Mouse (Mus musculus) MEL (cell line): ENCODE measurements around the gene Ptms. TPM values are rescaled to one million over a fixed set of nuclear protein-coding genes. Genes with fewer than 3 reads are reported as not detected.

Experiments
- DNase-seq: peaks from one replicate; pipeline ENCODE4 v3.0.0; 2011; ENCODE audit warnings: low read depth, low spot score
- H3K27ac ChIP-seq: 2 replicates; pipeline ENCODE4 v1.5.1; 2012; ENCODE audit warnings: low read depth, mild to moderate bottlenecking, control low read depth, low read length, moderate library complexity; ENCODE audit not compliant: control insufficient read depth
- H3K27me3 ChIP-seq, 2 experiments: fragments of 150-350 bp in 1 of 2; sonication (generic) in 1 of 2; 2 replicates each; pipeline ENCODE4 v1.6.1; 2012; ENCODE audit warnings: low read length in 2 of 2, mild to moderate bottlenecking in 2 of 2, improper control_type of control experiment in 1 of 2, moderate library complexity in 1 of 2; ENCODE audit not compliant: insufficient read depth in 2 of 2, control insufficient read depth in 1 of 2
- H3K36me3 ChIP-seq, 2 experiments: 2 replicates each; pipeline ENCODE4 v1.6.1; 2012 to 2014; ENCODE audit warnings: low read length in 2 of 2, improper control_type of control experiment in 1 of 2, inconsistent platforms in 1 of 2, mild to moderate bottlenecking in 1 of 2; ENCODE audit not compliant: insufficient read depth in 2 of 2, control insufficient read depth in 1 of 2
- H3K4me1 ChIP-seq, 2 experiments: fragments of 150-350 bp in 1 of 2; sonication (generic) in 1 of 2; 2 replicates each; pipeline ENCODE4 v1.6.1; 2012; ENCODE audit warnings: low read length in 2 of 2, improper control_type of control experiment in 1 of 2, mild to moderate bottlenecking in 1 of 2; ENCODE audit not compliant: insufficient read depth in 2 of 2, control insufficient read depth in 1 of 2
- H3K4me3 ChIP-seq, 2 experiments: fragments of 150-350 bp in 1 of 2; sonication (generic) in 1 of 2; 2 replicates each; pipeline ENCODE4 v1.5.1; 2012; ENCODE audit warnings: low read depth in 2 of 2, low read length in 2 of 2, mild to moderate bottlenecking in 2 of 2, moderate library complexity in 2 of 2, control low read depth in 1 of 2, improper control_type of control experiment in 1 of 2; ENCODE audit not compliant: control insufficient read depth in 1 of 2, insufficient read depth in 1 of 2
- H3K79me2 ChIP-seq: 2 replicates; pipeline ENCODE4 v1.6.1; 2012; ENCODE audit warnings: mild to moderate bottlenecking, low read length, moderate library complexity; ENCODE audit not compliant: control insufficient read depth, poor library complexity, insufficient read depth
- H3K9ac ChIP-seq: 2 replicates; pipeline ENCODE4 v1.6.1; 2012; ENCODE audit warnings: low read depth, mild to moderate bottlenecking, control low read depth, low read length, moderate library complexity; ENCODE audit not compliant: control insufficient read depth, poor library complexity, severe bottlenecking
- H3K9me3 ChIP-seq: fragments of 150-350 bp; sonication (generic); replicated peaks from 2 replicates; pipeline ENCODE4 v1.6.1; 2012; ENCODE audit warnings: mild to moderate bottlenecking, low read length, improper control_type of control experiment, moderate library complexity; ENCODE audit not compliant: insufficient read depth
- BHLHE40 ChIP-seq: IDR thresholded peaks from 2 replicates; pipeline ENCODE4 v1.6.1; 2012; ENCODE audit warnings: low read depth, mild to moderate bottlenecking, inconsistent platforms, low read length, improper control_type of control experiment, borderline replicate concordance
- CHD1 ChIP-seq: IDR thresholded peaks from 2 replicates; pipeline ENCODE4 v1.6.1; 2012; ENCODE audit warnings: low read depth, mild to moderate bottlenecking, inconsistent platforms, low read length, improper control_type of control experiment
- CHD2 ChIP-seq: IDR thresholded peaks from 2 replicates; pipeline ENCODE4 v1.6.1; 2011; ENCODE audit warnings: low read length, improper control_type of control experiment
- CTCF ChIP-seq, 3 experiments: IDR thresholded peaks in 2 of 3; conservative IDR thresholded peaks in 1 of 3; 2 replicates each; pipeline ENCODE4 v1.5.1; 2011 to 2012; ENCODE audit warnings: low read length in 3 of 3, low read depth in 2 of 3, mild to moderate bottlenecking in 2 of 3, improper control_type of control experiment in 1 of 3, inconsistent platforms in 1 of 3, mixed read lengths in 1 of 3, moderate library complexity in 1 of 3; ENCODE audit not compliant: control insufficient read depth in 1 of 3, insufficient read depth in 1 of 3, poor library complexity in 1 of 3, severe bottlenecking in 1 of 3
- E2F4 ChIP-seq: IDR thresholded peaks from 2 replicates; pipeline ENCODE4 v1.6.1; 2011; ENCODE audit warnings: low read depth, low read length, improper control_type of control experiment, borderline replicate concordance
- EP300 ChIP-seq, 2 experiments: IDR thresholded peaks; 2 replicates each; pipeline ENCODE4 v1.6.1; 2011; ENCODE audit warnings: improper control_type of control experiment in 2 of 2, low read length in 2 of 2, low read depth in 1 of 2, mild to moderate bottlenecking in 1 of 2
- GABPA ChIP-seq: IDR thresholded peaks from 2 replicates; pipeline ENCODE4 v1.6.1; 2012; ENCODE audit warnings: low read depth, mild to moderate bottlenecking, inconsistent platforms, low read length, improper control_type of control experiment, moderate library complexity
- GATA1 ChIP-seq: IDR thresholded peaks from 2 replicates; pipeline ENCODE4 v1.6.1; 2011; ENCODE audit warnings: low read depth, low read length, improper control_type of control experiment
- HCFC1 ChIP-seq: IDR thresholded peaks from 2 replicates; pipeline ENCODE4 v1.6.1; 2012; ENCODE audit warnings: low read depth, mild to moderate bottlenecking, inconsistent platforms, low read length, improper control_type of control experiment, moderate library complexity
- JUND ChIP-seq: IDR thresholded peaks from 2 replicates; pipeline ENCODE4 v1.6.1; 2011; ENCODE audit warnings: low read depth, mild to moderate bottlenecking, improper control_type of control experiment, low read length
- KAT2A ChIP-seq: conservative IDR thresholded peaks from 2 replicates; pipeline ENCODE4 v1.6.1; 2012; ENCODE audit warnings: low read depth, low read length, improper control_type of control experiment, inconsistent platforms
- MAFK ChIP-seq: IDR thresholded peaks from 2 replicates; pipeline ENCODE4 v1.6.1; 2011; ENCODE audit warnings: low read depth, mild to moderate bottlenecking, low read length, improper control_type of control experiment, borderline replicate concordance
- MAX ChIP-seq: IDR thresholded peaks from 2 replicates; pipeline ENCODE4 v1.6.1; 2011; ENCODE audit warnings: low read length, improper control_type of control experiment
- MAZ ChIP-seq: IDR thresholded peaks from 2 replicates; pipeline ENCODE4 v1.6.1; 2012; ENCODE audit warnings: low read depth, mild to moderate bottlenecking, inconsistent platforms, low read length, improper control_type of control experiment
- MEF2A ChIP-seq: IDR thresholded peaks from 2 replicates; pipeline ENCODE4 v1.6.1; 2014; ENCODE audit warnings: low read depth, mild to moderate bottlenecking, inconsistent platforms, low read length, improper control_type of control experiment; ENCODE audit not compliant: poor library complexity, insufficient replicate concordance, severe bottlenecking; ENCODE audit errors: extremely low read depth
- MYB ChIP-seq: IDR thresholded peaks from 2 replicates; pipeline ENCODE4 v1.6.1; 2011; ENCODE audit warnings: mild to moderate bottlenecking, low read depth, low read length, improper control_type of control experiment
- MYC ChIP-seq: IDR thresholded peaks from 2 replicates; pipeline ENCODE4 v1.6.1; 2011; ENCODE audit warnings: low read depth, mild to moderate bottlenecking, low read length, improper control_type of control experiment, moderate library complexity
- NELFE ChIP-seq: IDR thresholded peaks from 2 replicates; pipeline ENCODE4 v1.6.1; 2011; ENCODE audit warnings: low read depth, low read length, improper control_type of control experiment
- NRF1 ChIP-seq: IDR thresholded peaks from 2 replicates; pipeline ENCODE4 v1.6.1; 2014; ENCODE audit warnings: low read depth, mild to moderate bottlenecking, inconsistent platforms, low read length, improper control_type of control experiment, moderate library complexity; ENCODE audit not compliant: poor library complexity, insufficient read depth, severe bottlenecking
- POLR2A ChIP-seq, 2 experiments: IDR thresholded peaks; 2 replicates each; pipeline ENCODE4 v1.6.1; 2011 to 2012; ENCODE audit warnings: low read length in 2 of 2, mild to moderate bottlenecking in 2 of 2, control low read depth in 1 of 2, improper control_type of control experiment in 1 of 2, low read depth in 1 of 2, moderate library complexity in 1 of 2; ENCODE audit not compliant: control insufficient read depth in 1 of 2, insufficient read depth in 1 of 2, poor library complexity in 1 of 2
- POLR2AphosphoS2 ChIP-seq: IDR thresholded peaks from 2 replicates; pipeline ENCODE4 v1.6.1; 2011; ENCODE audit warnings: low read length, improper control_type of control experiment
- POLR2AphosphoS5 ChIP-seq: IDR thresholded peaks from 2 replicates; pipeline ENCODE4 v1.6.1; 2012; ENCODE audit warnings: low read depth, borderline replicate concordance, mild to moderate bottlenecking, inconsistent platforms, low read length, moderate library complexity, mixed read lengths
- RAD21 ChIP-seq: IDR thresholded peaks from 2 replicates; pipeline ENCODE4 v1.6.1; 2011; ENCODE audit warnings: mild to moderate bottlenecking, low read depth, low read length, improper control_type of control experiment
- RCOR1 ChIP-seq: IDR thresholded peaks from 2 replicates; pipeline ENCODE4 v1.6.1; 2012; ENCODE audit warnings: low read depth, mild to moderate bottlenecking, inconsistent platforms, low read length, improper control_type of control experiment
- SIN3A ChIP-seq: IDR thresholded peaks from 2 replicates; pipeline ENCODE4 v1.6.1; 2012; ENCODE audit warnings: low read length, improper control_type of control experiment, inconsistent platforms
- SMC3 ChIP-seq: IDR thresholded peaks from 2 replicates; pipeline ENCODE4 v1.6.1; 2011; ENCODE audit warnings: low read depth, low read length, improper control_type of control experiment
- TAL1 ChIP-seq: IDR thresholded peaks from 2 replicates; pipeline ENCODE4 v1.6.1; 2012; ENCODE audit warnings: mild to moderate bottlenecking, inconsistent platforms, low read length, moderate library complexity, mixed read lengths
- TBP ChIP-seq: IDR thresholded peaks from 2 replicates; pipeline ENCODE4 v1.8.0; 2011; ENCODE audit warnings: low read depth, low read length, improper control_type of control experiment
- TCF12 ChIP-seq: IDR thresholded peaks from 2 replicates; pipeline ENCODE4 v1.6.1; 2014; ENCODE audit warnings: low read depth, mild to moderate bottlenecking, inconsistent platforms, low read length, improper control_type of control experiment, moderate library complexity
- UBTF ChIP-seq: IDR thresholded peaks from 2 replicates; pipeline ENCODE4 v1.6.1; 2012; ENCODE audit warnings: low read depth, mild to moderate bottlenecking, inconsistent platforms, low read length, improper control_type of control experiment, moderate library complexity, borderline replicate concordance; ENCODE audit not compliant: insufficient read depth
- USF1 ChIP-seq: IDR thresholded peaks from 2 replicates; pipeline ENCODE4 v1.6.1; 2014; ENCODE audit warnings: low read depth, mild to moderate bottlenecking, inconsistent platforms, low read length, improper control_type of control experiment, moderate library complexity
- USF2 ChIP-seq, 2 experiments: IDR thresholded peaks; 2 replicates each; pipeline ENCODE4 v1.6.1; 2011 to 2012; ENCODE audit warnings: improper control_type of control experiment in 2 of 2, low read length in 2 of 2, borderline replicate concordance in 1 of 2, inconsistent platforms in 1 of 2, low read depth in 1 of 2, mild to moderate bottlenecking in 1 of 2; ENCODE audit not compliant: insufficient read depth in 1 of 2
- ZC3H11A ChIP-seq: IDR thresholded peaks from 2 replicates; pipeline ENCODE4 v1.6.1; 2012; ENCODE audit warnings: low read depth, mild to moderate bottlenecking, inconsistent platforms, low read length, improper control_type of control experiment
- ZKSCAN1 ChIP-seq: IDR thresholded peaks from 2 replicates; pipeline ENCODE4 v1.6.1; 2012; ENCODE audit warnings: low read depth, mild to moderate bottlenecking, inconsistent platforms, low read length, improper control_type of control experiment, moderate library complexity
- ZNF384 ChIP-seq: IDR thresholded peaks from 2 replicates; pipeline ENCODE4 v1.6.1; 2012; ENCODE audit warnings: low read depth, mild to moderate bottlenecking, inconsistent platforms, low read length, improper control_type of control experiment
- polyA plus RNA-seq, 2 experiments: library from polyadenylated mRNA; stranded (reverse) in 1 of 2; unstranded in 1 of 2; fragments of >175 nt in 1 of 2; fragments of >200 nt in 1 of 2; gene quantifications; 2 replicates each; pipeline versions ENCODE4 v1.2.1 to v1.2.4; 2012; ENCODE audit warnings: low replicate concordance in 2 of 2, low read depth in 1 of 2; ENCODE audit not compliant: insufficient read length in 2 of 2, insufficient read depth in 1 of 2, missing spikeins in 1 of 2
- total RNA-seq: library from RNA; depleted of rRNA; stranded (reverse); fragments of 300-350 nt; gene quantifications from 2 replicates; pipeline ENCODE4 v1.2.3, GENCODE M21; 2012

Ptms gene
- total and polyA plus RNA-seq, 3 experiments = 31.8 to 177 TPM; not detected in 1

- Histone ChIP-seq H3K36me3 (peaks cover 0 to 45% of the 10 kb centered on the region in 2 experiments; a peak in 2 of 4 replicates), H3K9me3 (no peaks in the 10 kb centered on the region), H3K27ac (peak overlapping the region; percentile 48), H3K4me1 (peaks cover 24 to 59% of the 10 kb centered on the region in 2 experiments), H3K4me3 (peak overlapping the region; percentile 80 to 95), H3K9ac (peak overlapping the region; percentile 94), H3K79me2 (peaks cover 6% of the 10 kb centered on the region; the same call in 1 of the 2 replicates), H3K27me3 (no peaks in the 10 kb centered on the region)
- peak; percentile 77 for DNase-seq
- no peak for TF ChIP-seq MYB
- no peak for TF ChIP-seq HCFC1
- peak; percentile 36; the same call in 1 of the 2 replicates for TF ChIP-seq TCF12
- no peak for TF ChIP-seq USF1
- no peak for TF ChIP-seq POLR2A (IDR thresholded peaks at IDR 0.05; ENCODE audit: control insufficient read depth in 1 of 2, insufficient read depth in 1 of 2, low read depth in 1 of 2, low read length in 2 of 2, poor library complexity in 1 of 2)
- peak in 2 of 3 experiments; percentile 67 to 94; a peak in 5 of 6 replicates for TF ChIP-seq CTCF (IDR thresholded peaks at IDR 0.05 in 2 of 3, conservative IDR thresholded peaks at IDR 0.05 in 1 of 3; ENCODE audit: control insufficient read depth in 1 of 3, insufficient read depth in 1 of 3, low read depth in 2 of 3, low read length in 3 of 3, poor library complexity in 1 of 3, severe bottlenecking in 1 of 3)
- TF ChIP-seq TAL1 = no peak
- no peak for TF ChIP-seq RCOR1
- no peak for TF ChIP-seq KAT2A
- no peak for TF ChIP-seq NELFE
- no peak for TF ChIP-seq CHD1
- peak; percentile 47; the same call in 1 of the 2 replicates for TF ChIP-seq ZNF384
- no peak for TF ChIP-seq POLR2AphosphoS5
- no peak; the same call in 1 of the 2 replicates for TF ChIP-seq MAX
- TF ChIP-seq GABPA = no peak
- TF ChIP-seq UBTF = 0 out of 2 replicates have a peak, but pooled peaks have one; percentile 42
- TF ChIP-seq MAZ = peak; percentile 84; the same call in 1 of the 2 replicates
- no peak for TF ChIP-seq ZKSCAN1
- TF ChIP-seq SMC3 = peak; percentile 37; the same call in 1 of the 2 replicates
- no peak for TF ChIP-seq GATA1
- TF ChIP-seq EP300 (IDR thresholded peaks at IDR 0.05; ENCODE audit: low read depth in 1 of 2, low read length in 2 of 2) = peak in 1 of 2 experiments; percentile 3; a peak in 1 of 4 replicates
- no peak for TF ChIP-seq USF2 (IDR thresholded peaks at IDR 0.05; ENCODE audit: borderline replicate concordance in 1 of 2, insufficient read depth in 1 of 2, low read depth in 1 of 2, low read length in 2 of 2)
- no peak for TF ChIP-seq TBP
- no peak for TF ChIP-seq ZC3H11A
- no peak for TF ChIP-seq MAFK
- TF ChIP-seq MYC = no peak
- TF ChIP-seq POLR2AphosphoS2 = no peak
- TF ChIP-seq NRF1 = no peak
- TF ChIP-seq BHLHE40 = peak; percentile 41; the same call in 1 of the 2 replicates
- no peak for TF ChIP-seq MEF2A
- no peak for TF ChIP-seq JUND
- TF ChIP-seq CHD2 = no peak
- TF ChIP-seq RAD21 = peak; percentile 6; the same call in 1 of the 2 replicates
- TF ChIP-seq SIN3A = no peak; the same call in 1 of the 2 replicates
- TF ChIP-seq E2F4 = no peak
Observed at GRCm38 (mm10) chr6:124916695-124917517, 3.0 kb downstream of the Ptms start.
